Mouse (Mus musculus) layer of hippocampus, adult 9-10 months (tissue): ENCODE data around the gene Foxp1.

Source experiments
- DNase-seq: peaks from one replicate; pipeline ENCODE4 v3.0.0; 2022; ENCODE audit warnings: low spot score

Gene Foxp1

DNA sequence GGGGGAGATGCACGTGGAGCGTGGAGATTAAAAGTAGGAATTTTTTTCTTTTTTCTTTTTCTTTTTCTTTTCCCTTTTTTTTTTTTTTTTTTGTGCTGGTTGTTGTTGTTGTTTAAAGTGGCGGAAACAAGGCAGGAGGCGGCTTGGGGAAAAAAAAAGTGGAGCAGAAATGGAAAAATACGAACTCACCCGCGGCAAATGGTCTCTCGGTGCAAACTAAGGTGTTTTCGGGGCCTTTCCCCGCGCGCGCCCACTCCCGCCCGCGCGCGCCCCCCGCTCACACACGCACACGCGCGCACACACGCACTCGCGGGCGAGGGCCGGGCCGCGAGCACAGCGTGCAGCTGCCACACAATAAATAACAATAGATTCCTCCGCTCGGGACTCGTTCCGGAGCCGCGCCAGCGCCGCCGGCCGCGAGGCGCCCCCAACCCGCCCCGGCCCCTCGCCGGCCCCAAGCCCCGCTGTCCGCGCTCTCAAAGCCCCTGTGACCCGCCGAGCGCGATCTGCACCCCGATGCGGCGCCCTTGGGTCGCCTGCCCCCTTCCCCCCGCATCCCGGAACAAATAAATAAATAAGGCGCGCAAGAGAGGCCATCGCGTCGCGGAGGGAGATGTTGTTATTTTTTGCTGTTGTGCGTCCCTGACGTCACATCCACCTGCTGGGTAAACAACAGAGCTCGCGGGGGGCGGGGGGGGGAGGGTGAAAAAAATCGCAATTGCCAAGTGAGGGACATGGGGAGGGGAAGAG is at the start of gene Foxp1:
Gene Foxp1 (minus strand): TSS at position 363 of the 750 bp plus-strand sequence.
- DNase-seq, result peak; percentile 78

DNA sequence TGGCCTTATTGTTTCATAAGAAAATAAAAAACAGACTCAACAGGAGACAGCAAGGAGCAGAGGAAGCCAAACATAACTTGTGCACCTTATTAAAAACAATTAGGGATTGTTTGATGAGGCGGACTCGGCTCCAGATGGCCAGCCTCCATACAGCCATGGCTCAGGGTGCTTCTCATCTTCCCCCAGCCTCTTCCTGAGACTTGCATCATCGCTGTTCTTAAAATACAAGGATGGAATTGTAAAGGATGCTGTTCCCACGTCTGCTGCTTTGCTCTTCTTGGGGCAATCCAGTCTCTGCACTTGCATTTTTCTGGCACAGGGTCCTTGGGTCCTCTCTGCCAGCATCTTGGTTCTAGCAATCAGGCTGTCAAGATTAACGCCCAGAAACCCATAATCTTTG is 49.5 kb upstream of the Foxp1 start:
- no peak for DNase-seq

GRCm38 (mm10) chr6:99566921-99567320 is 44.4 kb upstream of the Foxp1 start:
- DNase-seq, result no peak

- no peak for DNase-seq
Observed at GRCm38 (mm10) chr6:99564766-99565165, 42.2 kb upstream of the Foxp1 start.

GRCm38 (mm10) chr6:99556950-99557349 is 34.4 kb upstream of the Foxp1 start:
- DNase-seq, result no peak

DNA sequence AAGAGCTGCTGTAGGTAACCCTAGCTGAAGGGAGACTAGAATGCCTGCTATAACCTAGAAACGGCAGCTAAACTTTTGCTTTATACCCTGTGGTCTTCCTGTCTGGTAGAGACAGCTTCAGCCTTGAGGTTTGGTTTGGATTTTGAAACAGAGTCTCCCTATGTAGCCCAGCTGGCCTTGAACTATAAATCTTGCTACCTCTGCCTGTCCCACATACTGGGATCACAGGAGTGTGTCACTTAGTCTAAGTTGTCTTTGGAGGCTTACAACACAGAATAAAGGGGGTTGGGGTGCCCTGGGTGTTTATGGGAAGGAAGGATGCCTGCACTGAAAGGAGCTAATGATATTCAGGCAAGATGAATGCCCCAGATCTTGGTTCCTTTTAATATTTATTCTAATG is 30.3 kb upstream of the Foxp1 start:
- DNase-seq, result no peak

- DNase-seq, result no peak
Observed at GRCm38 (mm10) chr6:99546416-99546815, 23.9 kb upstream of the Foxp1 start.

- DNase-seq, result no peak
Observed at GRCm38 (mm10) chr6:99545437-99545836, 22.9 kb upstream of the Foxp1 start.

GRCm38 (mm10) chr6:99541105-99541504 is 18.6 kb upstream of the Foxp1 start:
- DNase-seq, result no peak

DNA sequence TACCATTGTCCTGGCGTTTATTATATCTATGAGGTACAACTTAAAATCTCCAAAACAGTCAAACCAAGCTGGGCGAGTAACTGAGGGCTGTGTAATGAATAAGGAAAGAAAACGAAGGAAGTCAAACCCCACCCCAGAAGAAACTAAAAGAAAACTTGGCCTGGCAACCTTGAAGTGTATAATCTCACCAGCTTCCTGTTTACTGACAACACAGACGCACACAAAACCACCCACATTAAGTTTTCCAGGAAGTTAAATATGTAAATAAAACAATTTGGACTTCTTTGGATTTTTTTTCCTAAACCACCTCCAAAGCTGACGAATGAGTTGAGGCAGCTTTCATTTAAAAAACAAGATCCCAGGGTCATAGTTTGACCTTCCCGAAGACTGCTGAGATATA is 18.1 kb upstream of the Foxp1 start:
- no peak for DNase-seq

DNA sequence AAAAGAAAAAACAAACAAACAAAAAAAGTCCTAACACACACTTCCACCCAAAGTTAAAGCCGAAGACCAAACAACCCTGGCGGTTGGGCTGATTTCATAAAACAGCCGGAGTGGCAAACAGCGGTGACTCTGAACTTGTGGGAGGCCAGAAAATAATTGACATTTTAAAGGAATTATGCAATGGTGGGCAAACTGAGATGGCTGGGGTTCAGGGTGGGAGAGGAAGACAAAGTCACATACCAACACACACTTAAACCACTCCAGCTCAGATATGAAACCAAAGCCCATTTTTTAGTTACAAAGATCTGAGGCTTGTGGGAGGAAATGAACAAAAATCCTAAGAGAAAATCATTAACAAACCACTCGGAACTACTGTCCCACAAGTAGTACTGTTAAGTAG is 17.6 kb upstream of the Foxp1 start:
- DNase-seq, result no peak

- no peak for DNase-seq
Observed at GRCm38 (mm10) chr6:99538194-99538941, 15.8 kb upstream of the Foxp1 start.

DNA sequence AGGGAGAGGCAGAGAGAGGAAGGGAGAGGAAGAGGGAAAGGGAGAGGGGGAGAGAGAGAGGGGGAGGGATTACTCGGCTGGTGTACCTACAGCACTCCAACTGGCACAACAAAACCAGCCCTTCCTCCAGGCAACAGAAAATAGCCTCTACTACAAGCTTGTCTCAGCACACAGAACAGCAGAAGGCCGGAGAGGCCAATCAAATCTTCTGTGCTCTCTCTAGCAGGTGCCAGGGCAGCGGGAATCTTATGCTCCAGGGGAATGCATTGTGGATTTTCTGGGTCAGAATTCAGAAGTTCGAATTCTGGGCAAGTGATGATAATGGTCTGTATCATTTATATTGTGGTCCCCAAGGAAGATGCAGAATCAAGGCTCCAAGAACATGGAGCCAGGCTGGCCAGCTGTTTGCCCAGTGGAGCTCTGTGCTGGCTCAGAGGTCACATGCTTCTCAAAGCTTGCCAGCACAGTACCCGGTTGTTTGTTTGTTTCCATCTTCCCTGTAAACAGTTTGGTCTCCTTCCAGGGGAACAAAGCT is 11.8 kb upstream of the Foxp1 start:
- no peak for DNase-seq

DNA sequence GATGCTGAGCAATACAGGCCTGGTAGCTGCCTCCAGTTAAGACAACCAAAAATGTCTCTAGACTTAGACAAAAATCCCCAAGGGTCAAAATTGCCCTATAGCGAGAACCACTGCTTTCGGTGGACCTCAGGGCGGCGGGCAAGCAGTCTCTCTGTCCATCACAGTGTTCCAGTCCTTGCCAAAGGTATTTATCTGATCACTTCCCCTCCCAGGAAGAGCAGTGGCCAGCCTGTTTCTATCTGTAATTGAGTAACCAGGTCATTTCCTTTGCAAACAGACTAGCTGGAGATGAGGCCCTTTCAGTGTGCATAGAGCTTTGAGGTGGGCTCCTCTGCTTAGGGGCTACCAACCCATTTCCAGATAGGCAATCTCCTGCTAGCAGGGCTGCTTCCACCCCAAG is 9.9 kb upstream of the Foxp1 start:
- no peak for DNase-seq

GRCm38 (mm10) chr6:99528972-99529371 is 6.5 kb upstream of the Foxp1 start:
- no peak for DNase-seq

DNA sequence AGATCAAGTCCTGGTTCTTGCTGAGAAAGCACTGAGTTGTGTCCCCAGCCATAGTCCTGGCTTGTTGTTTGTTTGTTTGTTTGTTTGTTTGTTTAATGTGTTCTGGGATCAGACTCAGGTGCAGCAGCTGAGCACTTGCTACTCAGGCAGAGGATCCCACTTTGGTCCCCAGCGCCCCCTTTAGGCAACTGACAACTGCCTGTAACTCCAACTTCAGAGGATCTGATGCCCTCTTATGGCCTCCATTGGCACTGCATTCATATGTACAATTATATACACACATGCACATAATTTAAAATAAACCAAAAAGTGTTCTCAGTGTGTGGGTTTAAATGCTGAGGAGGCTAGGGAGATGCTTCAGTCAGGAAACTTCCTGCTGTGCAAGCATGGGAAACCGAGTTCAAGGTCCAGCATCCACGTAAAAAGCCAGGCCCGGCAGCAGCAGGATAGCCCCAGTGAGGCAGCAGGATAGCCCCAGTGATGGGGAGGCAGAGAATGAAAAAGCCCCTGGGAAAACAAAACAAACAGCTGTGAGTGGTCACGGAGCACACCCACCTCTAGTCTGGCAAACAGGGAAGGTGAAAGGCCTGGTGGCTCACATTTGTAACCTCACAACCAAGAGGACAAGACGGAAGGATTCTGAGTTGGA is 5.1 kb upstream of the Foxp1 start:
- no peak for DNase-seq

- no peak for DNase-seq
Observed at GRCm38 (mm10) chr6:99525351-99525750, 2.8 kb upstream of the Foxp1 start.

DNA sequence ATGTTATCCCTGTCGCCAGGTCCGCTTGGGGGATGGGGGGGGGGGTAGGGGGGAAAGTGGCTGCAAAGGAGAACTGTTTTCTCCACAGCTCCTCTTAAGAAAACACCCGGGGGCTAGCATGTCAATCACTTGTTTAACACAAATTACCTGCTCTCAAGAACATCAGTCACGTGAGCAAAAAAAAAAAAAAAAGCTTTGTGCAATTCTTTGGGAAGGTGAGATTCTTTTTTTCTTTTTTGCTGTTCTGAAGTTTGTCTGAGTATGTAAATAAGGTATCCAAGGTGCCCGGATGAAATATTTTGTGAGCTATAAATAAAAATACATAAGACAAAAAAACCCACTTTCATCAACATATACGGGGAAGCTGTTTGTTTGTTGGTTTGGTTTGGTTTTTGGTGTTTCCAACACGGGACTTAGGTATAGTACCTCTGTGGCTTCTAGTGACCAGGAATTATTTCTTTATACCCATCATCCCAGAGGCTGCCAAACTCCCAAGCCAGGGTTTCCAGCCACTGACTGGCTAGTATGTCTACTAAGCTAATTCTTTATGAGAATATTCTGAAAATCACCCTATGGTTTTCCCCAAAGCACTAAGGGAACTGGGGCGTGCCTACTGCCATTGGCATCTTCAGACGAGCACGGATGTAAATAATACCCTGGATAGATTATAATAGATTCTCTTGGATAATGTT is 1.3 kb upstream of the Foxp1 start:
- no peak for DNase-seq

DNA sequence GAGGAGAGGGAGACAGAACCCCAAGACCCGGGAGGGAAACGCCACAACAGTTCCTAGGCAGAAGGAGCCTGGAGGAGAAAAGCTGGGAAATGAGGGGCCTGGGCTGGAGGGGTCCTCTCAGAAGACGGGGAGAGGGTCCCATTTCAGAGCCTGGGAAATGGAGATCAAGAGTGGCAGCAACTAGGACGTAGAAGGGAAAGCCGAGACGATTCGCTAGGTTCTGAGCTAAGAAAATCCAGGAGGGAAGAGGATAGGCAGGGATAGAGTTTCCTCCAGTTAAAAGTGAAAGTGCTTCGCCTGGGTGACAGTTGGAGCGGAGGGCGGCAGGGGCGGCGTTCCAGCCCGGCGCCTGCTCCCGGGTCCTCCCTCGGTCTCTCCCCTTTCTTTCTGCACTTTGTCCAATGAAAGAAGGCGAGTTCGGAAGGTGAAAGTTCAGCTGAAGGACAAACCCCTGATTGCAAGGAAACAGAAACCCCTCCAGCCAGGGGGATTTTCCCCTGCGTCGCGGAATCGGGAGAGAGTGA is 650 bp upstream of the Foxp1 start:
- DNase-seq, result no peak

- no peak for DNase-seq
Observed at GRCm38 (mm10) chr6:99521641-99522358, 721 bp downstream of the Foxp1 start.

- no peak for DNase-seq
Observed at GRCm38 (mm10) chr6:99521038-99521640, 1.4 kb downstream of the Foxp1 start.
